Mouse (Mus musculus) lung, postnatal 25 days (tissue): ENCODE measurements around the gene Gpn1.
A peak's percentile ranks its signal among the peaks of the same experiment; 100 is the strongest.
"Not testable (repeated sequence)": the region's sequence is repeated elsewhere in the genome, so short reads cannot be mapped to it uniquely, and the experiment has no call there.

Experiments used
- DNase-seq: peaks from one replicate; pipeline ENCODE4 v3.0.0; 2022; ENCODE audit warnings: low spot score

Gpn1 gene

GRCm38 (mm10) chr5:31494513-31495297, at the start of gene Gpn1:
Gpn1 (plus strand) TSS chr5:31494741.
- DNase-seq = peak; percentile 94

- peak; percentile 45 for DNase-seq
Observed at GRCm38 (mm10) chr5:31451336-31451735, 43.2 kb upstream of the Gpn1 start.

- DNase-seq = peak; percentile 97
Observed at GRCm38 (mm10) chr5:31451878-31452561, 42.5 kb upstream of the Gpn1 start, which contains the start of gene Zfp512. Zfp512 (plus strand) TSS chr5:31452431.

- DNase-seq = no peak
Observed at GRCm38 (mm10) chr5:31452562-31452878, 42.0 kb upstream of the Gpn1 start.

GRCm38 (mm10) chr5:31452886-31453410, 41.6 kb upstream of the Gpn1 start:
- no peak for DNase-seq

- peak; percentile 11 for DNase-seq
Observed at GRCm38 (mm10) chr5:31467798-31468197, 26.7 kb upstream of the Gpn1 start.

GRCm38 (mm10) chr5:31469711-31470110, 24.8 kb upstream of the Gpn1 start:
- DNase-seq = no peak

GRCm38 (mm10) chr5:31470334-31470733, 24.2 kb upstream of the Gpn1 start:
- DNase-seq = peak; percentile 34

GRCm38 (mm10) chr5:31480536-31480935, 14.0 kb upstream of the Gpn1 start:
- DNase-seq = no peak

GRCm38 (mm10) chr5:31485440-31485839, 9.1 kb upstream of the Gpn1 start, which contains the start of gene 4930548H24Rik:
4930548H24Rik (plus strand) TSS chr5:31485740.
- no peak for DNase-seq

GRCm38 (mm10) chr5:31487889-31488288, 6.7 kb upstream of the Gpn1 start:
- DNase-seq = no peak

GRCm38 (mm10) chr5:31489116-31489769, 5.3 kb upstream of the Gpn1 start:
- DNase-seq = no peak

GRCm38 (mm10) chr5:31492031-31492430, 2.5 kb upstream of the Gpn1 start:
- DNase-seq = no peak

- DNase-seq = no peak
Observed at GRCm38 (mm10) chr5:31504843-31505242, 10.3 kb downstream of the Gpn1 start.

- DNase-seq = peak; percentile 33
Observed at GRCm38 (mm10) chr5:31512481-31512880, 17.9 kb downstream of the Gpn1 start.

GRCm38 (mm10) chr5:31520556-31520955, 26.0 kb downstream of the Gpn1 start:
- peak; percentile 5 for DNase-seq

- DNase-seq = peak; percentile 65
Observed at GRCm38 (mm10) chr5:31526354-31527116, 32.0 kb downstream of the Gpn1 start, which contains the start of gene Slc4a1ap. Slc4a1ap (plus strand) TSS chr5:31526995.

- DNase-seq = no peak
Observed at GRCm38 (mm10) chr5:31527117-31527680, 32.7 kb downstream of the Gpn1 start.

GRCm38 (mm10) chr5:31527707-31528106, 33.2 kb downstream of the Gpn1 start, which contains the start of gene Supt7l:
Supt7l (minus strand) TSS chr5:31527807.
- DNase-seq = not testable (repeated sequence)

GRCm38 (mm10) chr5:31528560-31528959, 34.0 kb downstream of the Gpn1 start:
- no peak for DNase-seq

GRCm38 (mm10) chr5:31535228-31535627, 40.7 kb downstream of the Gpn1 start:
- DNase-seq = no peak
